Mouse (Mus musculus) spleen, adult 2 months (tissue): ENCODE data around the gene Dnajb4.
"Not testable (repeated sequence)": the region's sequence is repeated elsewhere in the genome, so short reads cannot be mapped to it uniquely, and the experiment has no call there.

Experiments used
- CTCF ChIP-seq: fragments of 200-500 bp; IDR thresholded peaks from 2 replicates; pipeline ENCODE4 v1.5.1; 2011; ENCODE audit warnings: mild to moderate bottlenecking, inconsistent platforms; ENCODE audit not compliant: insufficient read depth, insufficient read length, insufficient replicate concordance; ENCODE audit errors: extremely low read depth
- POLR2A ChIP-seq: fragments of 200-500 bp; IDR thresholded peaks from 2 replicates; pipeline ENCODE4 v1.6.1; 2011; ENCODE audit warnings: low read depth, low read length, inconsistent platforms

GRCm38 (mm10) chr3:152259409-152259808 is 49.3 kb upstream of the Dnajb4 start:
- TF ChIP-seq CTCF, result peak; percentile 40; the same call in 1 of the 2 replicates
- not testable (repeated sequence) for TF ChIP-seq POLR2A
